Mouse (Mus musculus) intestine, postnatal 0 days (tissue): ENCODE measurements around the gene Emid1. TPM values are rescaled to one million over a fixed set of nuclear protein-coding genes. Genes with fewer than 3 reads are reported as not detected.

Experiments used
- ATAC-seq: fragments of 200-750 bp; cut with Nextera tagmentation; 2 replicates; pipeline ENCODE4 v1.8.0; 2017; ENCODE audit warnings: mild to moderate bottlenecking, moderate TSS enrichment, moderate library complexity
- H3K27ac ChIP-seq: fragments of 300-500 bp; sonication (generic); 2 replicates; pipeline ENCODE4 v1.5.1; 2014; ENCODE audit warnings: mild to moderate bottlenecking, low read depth, low read length, moderate library complexity
- H3K27me3 ChIP-seq: fragments of 300-500 bp; sonication (generic); replicated peaks from 2 replicates; pipeline ENCODE4 v1.6.1; 2014; ENCODE audit warnings: low read length, mixed read lengths; ENCODE audit not compliant: control insufficient read depth, insufficient read depth
- H3K36me3 ChIP-seq: fragments of 300-500 bp; sonication (generic); 2 replicates; pipeline ENCODE4 v1.6.1; 2014; ENCODE audit warnings: mild to moderate bottlenecking, moderate library complexity; ENCODE audit not compliant: control insufficient read depth, insufficient read depth
- H3K4me1 ChIP-seq: fragments of 300-500 bp; sonication (generic); replicated peaks from 2 replicates; pipeline ENCODE4 v1.6.1; 2014; ENCODE audit warnings: antibody characterized with exemption, low read length, mixed read lengths; ENCODE audit not compliant: control insufficient read depth, insufficient read depth
- H3K4me2 ChIP-seq: fragments of 300-500 bp; sonication (generic); replicated peaks from 2 replicates; pipeline ENCODE4 v1.6.1; 2014; ENCODE audit warnings: low read depth, mild to moderate bottlenecking, moderate library complexity
- H3K4me3 ChIP-seq: fragments of 300-500 bp; sonication (generic); 2 replicates; pipeline ENCODE4 v1.5.1; 2014; ENCODE audit warnings: low read depth, low read length
- H3K9ac ChIP-seq: fragments of 300-500 bp; sonication (generic); 2 replicates; pipeline ENCODE4 v1.6.1; 2014; ENCODE audit warnings: mild to moderate bottlenecking, low read depth, low read length
- H3K9me3 ChIP-seq: fragments of 300-500 bp; sonication (generic); 2 replicates; pipeline ENCODE4 v1.6.1; 2016; ENCODE audit warnings: mixed run types; ENCODE audit not compliant: control insufficient read depth
- CTCF ChIP-seq: sonication (generic); IDR thresholded peaks from 2 replicates; pipeline ENCODE4 v1.5.1; 2016; ENCODE audit warnings: low read depth, mild to moderate bottlenecking, control low read depth, antibody characterized with exemption, moderate library complexity
- WGBS: fragments of 180-500 bp; shearing (Covaris S2); extraction: QIAGEN DNeasy Blood & Tissue Kit; methylation state at CpG from one replicate; pipeline ENCODE4 v1.1.7; 2014; 5-methylcytosine and 5-hydroxymethylcytosine counted together
- polyA plus RNA-seq: library from polyadenylated mRNA; unstranded; fragments of >200 nt; fragmentation: Nextera tagmentation; extraction: Ambion mirVana; gene quantifications from 2 replicates; pipeline ENCODE4 v1.2.1, GENCODE M21; 2015

Gene Emid1
- polyA plus RNA-seq, 1 experiment from 2014 or later = 47.9 TPM

DNA sequence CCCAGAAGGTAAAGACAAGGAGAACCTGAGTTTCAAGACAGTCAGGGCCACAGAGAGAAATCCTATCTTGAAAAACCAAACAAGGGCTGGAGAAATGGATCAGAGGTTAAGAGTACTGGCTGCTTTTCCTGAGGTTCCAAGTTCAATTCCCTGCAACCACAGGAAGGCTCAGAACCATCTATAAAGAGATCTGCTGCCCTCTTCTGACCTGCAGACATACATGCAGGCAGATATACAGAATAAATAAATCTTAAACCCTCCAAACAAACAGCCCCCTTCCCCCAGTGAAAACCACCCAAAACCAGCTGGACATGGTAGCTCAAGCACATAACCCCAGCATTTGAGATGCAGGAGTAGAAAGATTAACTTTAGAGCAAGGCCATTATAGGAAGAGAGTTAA lies 76.3 kb downstream of the Emid1 start:
- Histone ChIP-seq H3K4me2 (no peak overlapping the region), H3K27ac (no peak overlapping the region), H3K4me3 (no peak overlapping the region), H3K36me3 (peaks cover 74% of the 10 kb centered on the region), H3K9ac (no peak overlapping the region), H3K4me1 (no peaks in the 10 kb centered on the region), H3K9me3 (no peaks in the 10 kb centered on the region), H3K27me3 (no peaks in the 10 kb centered on the region)
- no peak for ATAC-seq
- peak; percentile 42 for TF ChIP-seq CTCF

DNA sequence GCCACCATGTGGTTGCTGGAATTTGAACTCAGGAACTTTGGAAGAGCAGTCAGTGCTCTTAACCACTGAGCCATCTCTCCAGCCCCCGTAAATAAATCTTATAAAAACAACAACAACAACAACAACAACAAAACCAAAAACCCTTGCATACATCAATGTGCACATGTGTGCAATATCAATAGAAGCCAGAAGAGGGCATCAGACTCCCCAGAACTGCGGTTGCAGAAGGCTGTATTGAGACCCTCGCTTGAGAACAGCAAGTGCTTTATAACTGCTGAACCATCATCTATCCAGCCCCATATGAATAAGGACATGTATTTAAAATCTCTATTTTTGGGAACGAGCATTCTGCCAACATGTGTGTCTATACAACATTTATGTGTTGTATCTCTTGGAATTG lies 77.2 kb downstream of the Emid1 start:
- H3K36me3 ChIP-seq = peaks cover 75% of the 10 kb centered on the region
- H3K4me2 ChIP-seq = no peak overlapping the region
- no peak overlapping the region for H3K27ac ChIP-seq
- H3K27me3 ChIP-seq = no peaks in the 10 kb centered on the region
- WGBS = 65% methylated on average over 4 of the region's 4 CpGs
- no peak overlapping the region for H3K9ac ChIP-seq
- H3K4me3 ChIP-seq = no peak overlapping the region
- no peak for ATAC-seq
- no peaks in the 10 kb centered on the region for H3K4me1 ChIP-seq
- peak; percentile 70 for TF ChIP-seq CTCF
- no peaks in the 10 kb centered on the region for H3K9me3 ChIP-seq

- no peak for TF ChIP-seq CTCF
- Histone ChIP-seq H3K4me2 (no peak overlapping the region), H3K9me3 (no peaks in the 10 kb centered on the region), H3K4me1 (peaks cover 9% of the 10 kb centered on the region), H3K27me3 (no peaks in the 10 kb centered on the region), H3K4me3 (no peak overlapping the region), H3K9ac (no peak overlapping the region), H3K36me3 (peaks cover 52% of the 10 kb centered on the region), H3K27ac (peak overlapping the region; percentile 54; the same call in 1 of the 2 replicates)
- WGBS = 64% methylated on average over 9 of the region's 9 CpGs
- ATAC-seq = no peak
These were observed 83.7 kb downstream of the Emid1 start for GRCm38 (mm10) chr11:5068126-5068971.

DNA sequence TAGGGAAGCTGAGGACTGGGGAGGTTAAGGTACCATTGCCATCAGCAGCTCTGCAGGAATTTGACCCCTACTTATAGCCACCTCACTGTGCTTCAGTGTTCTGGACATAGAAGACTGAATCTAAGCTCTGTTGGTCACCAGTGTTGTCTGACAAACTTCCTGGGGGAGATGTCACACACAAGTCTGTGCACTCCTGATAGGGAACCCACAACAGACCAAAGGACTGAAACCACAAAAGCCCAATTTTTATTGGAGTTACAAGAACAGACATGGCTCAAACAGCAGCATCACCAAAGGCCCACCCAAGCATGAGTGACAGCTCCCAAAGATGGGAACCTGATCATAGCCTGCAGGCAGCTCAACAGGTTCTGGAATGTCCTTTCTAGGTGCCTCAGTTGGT lies 85.0 kb downstream of the Emid1 start:
- peaks cover 17% of the 10 kb centered on the region for H3K4me1 ChIP-seq
- no peak for ATAC-seq
- no peak for TF ChIP-seq CTCF
- H3K4me2 ChIP-seq = no peak overlapping the region
- peaks cover 40% of the 10 kb centered on the region for H3K36me3 ChIP-seq
- H3K27ac ChIP-seq = no peak overlapping the region
- H3K9ac ChIP-seq = no peak overlapping the region
- no peaks in the 10 kb centered on the region for H3K27me3 ChIP-seq
- H3K9me3 ChIP-seq = no peaks in the 10 kb centered on the region
- no peak overlapping the region for H3K4me3 ChIP-seq

- H3K36me3 ChIP-seq = peaks cover 25% of the 10 kb centered on the region
- ATAC-seq = peak; percentile 72
- H3K4me2 ChIP-seq = peak within 1 kb of the TSS; percentile 94
- no peaks in the 10 kb centered on the region for H3K9me3 ChIP-seq
- peak within 1 kb of the TSS; percentile 67 for H3K9ac ChIP-seq
- peak within 1 kb of the TSS; percentile 68; the same call in 1 of the 2 replicates for H3K27ac ChIP-seq
- peak within 1 kb of the TSS; percentile 71 for H3K4me3 ChIP-seq
- TF ChIP-seq CTCF = peak; percentile 81
- peaks cover 6% of the 10 kb centered on the region; the same call in 1 of the 2 replicates for H3K27me3 ChIP-seq
- under 1% methylated on average over 50 of the region's 50 CpGs for WGBS
- H3K4me1 ChIP-seq = peaks cover 18% of the 10 kb centered on the region
These were observed 86.8 kb downstream of the Emid1 start, which contains the start of gene Gas2l1 for GRCm38 (mm10) chr11:5065056-5065821. TSS of gene Gas2l1 (minus strand) at chr11:5065327.

DNA sequence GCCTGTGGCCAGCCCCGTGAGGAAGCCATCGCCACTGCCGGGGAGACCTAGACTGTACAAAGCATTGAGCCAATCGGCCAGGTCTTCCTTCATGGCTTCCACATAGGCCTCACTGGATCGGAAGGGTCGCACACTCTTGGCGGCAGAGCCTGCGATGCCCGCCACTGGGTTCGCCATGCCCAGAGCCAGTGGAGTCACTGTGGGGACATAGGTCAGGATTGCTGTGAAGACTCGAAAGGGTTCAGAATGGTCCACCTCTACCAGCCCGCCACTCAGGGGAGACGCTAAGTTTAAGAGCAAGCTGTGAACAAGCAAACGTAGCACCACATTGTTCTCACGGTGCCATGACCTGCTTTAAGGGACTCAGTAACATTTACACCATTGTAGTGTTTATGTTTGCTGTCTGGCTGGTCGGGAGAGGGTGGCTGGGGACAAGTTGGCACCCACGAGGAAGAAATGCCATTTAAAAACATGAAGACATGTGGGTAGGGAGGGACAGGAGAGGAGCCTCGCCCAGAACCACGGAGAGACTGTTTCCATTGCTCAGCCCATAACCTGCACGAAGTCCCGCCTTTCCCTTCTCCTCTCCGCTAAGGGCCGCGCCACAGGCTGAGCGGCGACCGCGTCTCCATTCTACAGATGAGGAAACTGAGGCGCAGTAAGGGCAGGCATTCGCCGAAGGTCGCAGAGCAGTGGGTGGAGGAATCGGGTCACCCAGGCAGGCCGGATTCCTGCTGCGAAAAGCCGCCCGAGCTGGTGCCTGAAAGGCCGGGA lies 87.6 kb downstream of the Emid1 start:
- no peak for TF ChIP-seq CTCF
- peak overlapping the region; percentile 94 for H3K4me2 ChIP-seq
- H3K27me3 ChIP-seq = peaks cover 11% of the 10 kb centered on the region
- H3K9ac ChIP-seq = peak overlapping the region; percentile 67
- no peaks in the 10 kb centered on the region for H3K9me3 ChIP-seq
- peaks cover 21% of the 10 kb centered on the region; the same call in 1 of the 2 replicates for H3K36me3 ChIP-seq
- 21% methylated on average over 38 of the region's 38 CpGs for WGBS
- ATAC-seq = no peak
- peak overlapping the region; percentile 71 for H3K4me3 ChIP-seq
- H3K27ac ChIP-seq = peak overlapping the region; percentile 68; the same call in 1 of the 2 replicates
- peaks cover 18% of the 10 kb centered on the region for H3K4me1 ChIP-seq
